Mouse (Mus musculus) kidney, postnatal 0 days (tissue): ENCODE data around the gene Xrcc5. TPM values are rescaled to one million over a fixed set of nuclear protein-coding genes. Genes with fewer than 3 reads are reported as not detected.

Experiments
- ATAC-seq: fragments of 200-750 bp; cut with Nextera tagmentation; replicated peaks from 2 replicates; pipeline ENCODE4 v1.8.0; 2017; ENCODE audit warnings: low read depth, moderate number of reproducible peaks, moderate TSS enrichment, moderate library complexity; ENCODE audit not compliant: low FRiP score
- DNase-seq: peaks from one replicate; pipeline ENCODE4 v3.0.0-alpha.2; 2016; ENCODE audit warnings: low spot score
- H3K27ac ChIP-seq: fragments of 300-500 bp; sonication (generic); 2 replicates; pipeline ENCODE4 v1.5.1; 2014; ENCODE audit warnings: mild to moderate bottlenecking
- H3K27me3 ChIP-seq: fragments of 300-500 bp; sonication (generic); 2 replicates; pipeline ENCODE4 v1.6.1; 2014; ENCODE audit warnings: low read length, mixed read lengths; ENCODE audit not compliant: insufficient read depth
- H3K36me3 ChIP-seq: fragments of 300-500 bp; sonication (generic); 2 replicates; pipeline ENCODE4 v1.6.1; 2014; ENCODE audit warnings: low read length, mixed read lengths; ENCODE audit not compliant: insufficient read depth
- H3K4me1 ChIP-seq: fragments of 300-500 bp; sonication (generic); replicated peaks from 2 replicates; pipeline ENCODE4 v1.6.1; 2014; ENCODE audit warnings: antibody characterized with exemption, low read length, mixed read lengths; ENCODE audit not compliant: insufficient read depth
- H3K4me2 ChIP-seq: fragments of 300-500 bp; sonication (generic); 2 replicates; pipeline ENCODE4 v1.6.1; 2014; ENCODE audit warnings: mild to moderate bottlenecking, low read length, moderate library complexity, mixed read lengths
- H3K4me3 ChIP-seq: fragments of 300-500 bp; sonication (generic); replicated peaks from 2 replicates; pipeline ENCODE4 v1.5.1; 2014; ENCODE audit warnings: low read depth, low read length
- H3K9ac ChIP-seq: fragments of 300-500 bp; sonication (generic); 2 replicates; pipeline ENCODE4 v1.6.1; 2014; ENCODE audit warnings: low read depth, low read length
- H3K9me3 ChIP-seq: fragments of 300-500 bp; sonication (generic); replicated peaks from 2 replicates; pipeline ENCODE4 v1.6.1; 2016; ENCODE audit warnings: low read length, inconsistent platforms, mixed read lengths
- CTCF ChIP-seq: IDR thresholded peaks from 2 replicates; pipeline ENCODE4 v1.5.1; 2016; ENCODE audit warnings: antibody characterized with exemption, low read depth, mild to moderate bottlenecking, moderate library complexity
- WGBS: fragments of 180-500 bp; shearing (Covaris S2); extraction: QIAGEN DNeasy Blood & Tissue Kit; methylation state at CpG from one replicate; pipeline ENCODE4 v1.1.7; 2014; 5-methylcytosine and 5-hydroxymethylcytosine counted together
- polyA plus RNA-seq: library from polyadenylated mRNA; unstranded; fragments of >200 nt; fragmentation: Nextera tagmentation; extraction: Ambion mirVana; gene quantifications from 2 replicates; pipeline ENCODE4 v1.2.1, GENCODE M21; 2015

Gene Xrcc5
- polyA plus RNA-seq, 1 experiment from 2014 or later = 48.9 TPM

GRCm38 (mm10) chr1:72439146-72439545, 131.9 kb downstream of the Xrcc5 start:
- Histone ChIP-seq H3K9me3 (no peaks in the 10 kb centered on the region), H3K4me2 (no peak overlapping the region), H3K27me3 (no peaks in the 10 kb centered on the region), H3K36me3 (no peaks in the 10 kb centered on the region), H3K27ac (no peak overlapping the region), H3K4me1 (no peaks in the 10 kb centered on the region), H3K4me3 (no peak overlapping the region), H3K9ac (no peak overlapping the region)
- ATAC-seq = no peak
- WGBS = 66% methylated on average over 8 of the region's 8 CpGs
- DNase-seq = no peak
- no peak for TF ChIP-seq CTCF

DNA sequence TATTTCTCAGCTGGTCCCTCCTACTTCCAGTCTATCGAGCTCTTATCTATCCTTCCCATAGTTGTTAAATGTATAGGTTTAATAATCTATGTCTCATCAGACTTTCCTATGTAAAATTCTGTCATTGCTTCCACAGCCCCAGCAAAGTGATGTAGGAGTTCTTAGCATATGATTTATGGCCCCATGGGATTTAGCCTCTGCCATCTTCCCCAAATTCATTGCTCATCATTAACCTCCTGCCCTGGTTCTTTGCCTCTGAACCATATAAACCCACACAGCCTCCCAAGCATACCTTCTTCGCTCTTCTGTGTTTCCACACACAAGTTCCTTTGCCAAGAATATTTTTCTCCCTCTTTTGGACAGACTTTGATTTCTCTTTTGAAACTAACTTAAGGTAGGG, 135.5 kb downstream of the Xrcc5 start:
- H3K4me3 ChIP-seq = no peak overlapping the region
- no peak overlapping the region for H3K4me2 ChIP-seq
- H3K27ac ChIP-seq = no peak overlapping the region
- no peaks in the 10 kb centered on the region for H3K4me1 ChIP-seq
- no peak for DNase-seq
- H3K36me3 ChIP-seq = no peaks in the 10 kb centered on the region
- no peak for ATAC-seq
- no peaks in the 10 kb centered on the region for H3K9me3 ChIP-seq
- WGBS = 60% methylated on average over 2 of the region's 2 CpGs
- TF ChIP-seq CTCF = no peak
- H3K9ac ChIP-seq = no peak overlapping the region
- H3K27me3 ChIP-seq = no peaks in the 10 kb centered on the region

Other genes with a start within 250 kb of the Xrcc5 start
- gene Mreg, start 95.1 kb upstream of the Xrcc5 start, polyA plus RNA-seq = 6.0 and 6.2 TPM in 2 replicates
- 82.0 and 87.8 TPM in 2 replicates for gene Pecr, start 23.1 kb upstream of the Xrcc5 start, polyA plus RNA-seq
- gene Tmem169, start 23.1 kb upstream of the Xrcc5 start, polyA plus RNA-seq = 4.1 and 4.8 TPM in 2 replicates
- not detected in 2 replicates for gene March4, start 229.5 kb downstream of the Xrcc5 start, polyA plus RNA-seq